Mouse (Mus musculus): ENCODE data around the gene Nrm.
A peak's percentile ranks its signal among the peaks of the same experiment; 100 is the strongest.

Gene Nrm

DNA sequence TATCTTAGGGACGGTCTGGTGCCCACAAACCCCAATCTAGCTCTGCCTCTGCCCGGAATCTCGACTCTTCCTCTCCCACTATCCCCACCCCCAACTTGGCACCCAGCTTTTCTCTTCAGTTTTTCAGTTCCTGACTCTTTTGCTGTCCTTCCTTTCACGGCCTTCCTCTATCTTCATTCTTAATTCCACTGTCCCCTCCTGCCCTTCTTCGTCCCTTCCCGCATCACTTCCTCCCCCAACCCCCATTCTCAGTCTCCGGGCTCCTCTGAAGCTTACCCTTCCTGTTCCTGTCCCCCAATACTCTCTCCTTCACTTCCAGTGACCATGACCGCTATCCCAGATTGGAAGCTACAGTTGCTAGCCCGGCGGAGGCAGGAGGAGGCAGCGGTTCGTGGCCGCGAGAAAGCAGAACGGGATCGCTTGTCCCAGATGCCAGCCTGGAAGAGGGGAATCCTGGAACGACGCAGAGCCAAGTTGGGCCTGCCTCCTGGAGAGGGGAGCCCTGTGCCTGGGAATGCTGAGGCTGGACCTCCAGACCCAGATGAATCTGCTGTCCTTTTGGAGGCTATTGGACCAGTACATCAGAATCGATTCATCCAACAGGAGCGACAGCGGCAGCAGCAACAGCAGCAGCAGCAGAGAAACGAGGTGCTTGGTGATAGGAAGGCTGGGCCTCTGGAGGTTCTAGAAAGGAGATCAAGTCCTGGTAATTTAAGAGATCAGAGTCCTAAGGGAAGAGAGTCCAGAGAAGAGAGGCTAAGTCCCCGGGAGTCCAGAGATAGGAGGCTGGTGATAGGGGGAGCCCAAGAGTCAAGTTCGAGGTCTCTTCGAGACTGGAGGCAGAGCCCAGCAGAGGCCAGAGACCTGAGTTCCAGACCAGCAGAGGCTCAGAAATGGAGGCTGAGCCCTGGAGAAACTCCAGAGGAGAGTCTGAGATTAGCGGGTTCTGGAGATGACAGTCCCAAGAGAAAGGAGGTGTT is 6.1 kb downstream of the Nrm start:
- DNase-seq (ENCODE audit: low spot score) = peak; percentile 58

DNA sequence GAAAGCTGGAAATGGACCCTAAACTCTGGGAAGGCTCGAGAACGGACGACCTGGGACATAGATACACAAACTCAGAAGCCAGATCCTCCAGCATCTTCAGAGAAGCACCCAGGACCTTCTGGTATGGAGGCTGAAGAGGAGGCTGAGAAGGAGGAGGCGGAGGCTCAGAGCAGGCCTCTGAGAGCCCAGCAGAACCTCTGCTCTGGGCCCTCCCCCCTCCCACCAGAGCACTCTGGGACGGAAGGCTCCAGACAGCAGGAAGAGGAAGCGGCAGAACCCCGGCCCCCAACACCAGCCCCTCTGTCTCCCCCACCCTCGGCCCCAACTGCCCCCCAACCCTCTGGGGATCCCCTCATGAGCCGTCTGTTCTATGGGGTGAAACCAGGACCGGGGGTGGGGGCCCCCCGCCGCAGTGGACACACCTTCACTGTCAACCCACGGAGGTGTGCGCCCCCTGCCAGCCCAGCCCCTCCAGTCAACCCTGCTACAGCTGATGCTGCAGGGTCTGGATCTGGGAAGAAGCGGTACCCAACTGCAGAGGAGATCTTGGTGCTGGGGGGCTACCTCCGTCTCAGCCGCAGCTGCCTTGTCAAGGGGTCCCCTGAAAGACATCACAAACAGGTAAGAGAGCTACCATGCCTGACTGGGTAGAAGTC is 7.2 kb downstream of the Nrm start:
- no peak for DNase-seq (ENCODE audit: low spot score)

DNA sequence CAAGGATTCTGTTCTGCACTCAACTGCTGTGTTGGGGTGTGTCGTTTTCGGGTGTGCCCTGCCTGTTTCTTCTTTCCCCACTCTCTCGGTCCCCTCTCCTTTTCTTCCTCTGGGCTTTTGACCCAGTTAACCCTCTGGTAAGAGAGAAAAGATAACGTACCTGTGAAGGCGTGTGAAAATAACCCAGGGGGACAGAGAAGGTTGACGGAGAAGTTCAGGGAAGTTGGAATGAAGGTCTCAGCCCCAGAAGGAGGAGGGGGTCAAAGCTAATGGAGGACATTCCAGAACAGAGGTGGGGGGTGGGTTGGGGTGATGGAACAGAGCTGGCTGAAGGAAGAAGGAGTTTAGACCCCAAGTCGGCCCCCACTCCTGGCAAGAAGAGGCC is 7.8 kb downstream of the Nrm start:
- DNase-seq (ENCODE audit: low spot score) = no peak

DNA sequence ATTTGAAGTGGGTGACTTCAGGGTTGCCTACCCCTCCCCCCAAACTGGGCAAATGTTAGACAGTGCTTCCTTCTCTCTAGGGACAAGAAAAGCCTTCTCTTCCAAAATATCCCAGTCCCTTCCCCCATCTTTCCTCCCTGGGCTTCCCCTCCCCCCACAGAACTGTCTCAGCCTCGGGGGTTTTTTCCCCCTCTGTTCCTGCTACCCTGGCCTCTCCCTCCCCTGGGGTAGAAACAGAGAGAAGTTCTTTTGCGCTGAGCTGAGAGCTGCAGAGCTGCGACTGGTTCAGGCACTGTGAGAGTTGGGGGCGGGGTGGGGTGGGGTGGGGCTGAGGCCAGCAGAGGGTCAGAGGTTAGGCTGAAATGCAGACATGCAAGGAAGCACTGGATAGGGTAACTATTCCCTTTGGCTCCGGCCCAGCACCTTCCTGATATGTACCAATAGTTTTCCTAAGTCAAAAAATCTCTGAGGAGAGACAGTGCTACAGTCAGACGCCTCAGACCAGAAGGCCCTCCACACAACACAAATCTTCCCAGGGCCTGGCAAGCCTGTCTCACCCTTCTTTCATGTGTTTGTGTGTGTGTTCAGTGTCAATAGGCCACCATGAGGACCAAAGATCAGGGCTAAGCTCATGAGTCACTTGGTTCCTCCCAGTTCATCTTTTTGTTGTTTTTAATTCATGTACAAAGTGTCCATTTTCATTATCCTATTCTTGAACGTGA is 8.4 kb downstream of the Nrm start:
- DNase-seq (ENCODE audit: low spot score) = peak; percentile 65

DNA sequence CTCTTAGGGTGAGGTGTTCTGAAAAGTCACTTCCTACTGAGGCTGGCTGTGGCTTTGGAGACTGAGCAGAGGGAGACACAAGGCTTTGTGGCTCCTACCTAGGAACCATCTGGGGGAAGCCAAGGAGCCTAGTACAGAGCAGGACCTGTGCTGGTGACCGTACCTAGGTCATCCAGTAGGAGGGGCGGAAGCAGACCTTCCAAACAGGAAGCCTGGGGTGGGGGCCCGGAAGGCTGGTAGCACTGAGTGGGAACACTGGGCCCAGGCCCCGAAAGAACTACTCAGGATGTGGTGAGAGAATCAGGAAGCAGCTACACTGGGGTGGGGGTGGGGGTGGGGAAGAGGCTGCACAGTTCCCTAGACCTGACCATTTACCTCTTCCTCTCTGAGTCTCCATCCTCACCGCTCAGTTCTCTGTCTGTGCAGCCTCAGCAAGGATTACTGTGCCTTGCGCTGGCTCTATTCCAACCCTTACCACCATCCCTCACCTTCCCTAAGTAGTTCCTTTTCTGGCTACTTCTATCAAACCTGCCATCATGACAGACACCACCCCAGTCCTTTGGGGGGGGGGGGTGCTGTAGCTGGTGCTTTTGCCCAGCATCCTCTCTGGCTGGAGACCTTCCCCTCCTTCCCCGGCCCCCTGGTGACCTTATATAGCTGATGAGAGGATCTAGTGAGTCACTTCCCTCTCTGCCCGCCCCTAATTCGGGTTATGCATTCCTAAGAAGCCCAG is 9.2 kb downstream of the Nrm start:
- DNase-seq (ENCODE audit: low spot score) = no peak

DNA sequence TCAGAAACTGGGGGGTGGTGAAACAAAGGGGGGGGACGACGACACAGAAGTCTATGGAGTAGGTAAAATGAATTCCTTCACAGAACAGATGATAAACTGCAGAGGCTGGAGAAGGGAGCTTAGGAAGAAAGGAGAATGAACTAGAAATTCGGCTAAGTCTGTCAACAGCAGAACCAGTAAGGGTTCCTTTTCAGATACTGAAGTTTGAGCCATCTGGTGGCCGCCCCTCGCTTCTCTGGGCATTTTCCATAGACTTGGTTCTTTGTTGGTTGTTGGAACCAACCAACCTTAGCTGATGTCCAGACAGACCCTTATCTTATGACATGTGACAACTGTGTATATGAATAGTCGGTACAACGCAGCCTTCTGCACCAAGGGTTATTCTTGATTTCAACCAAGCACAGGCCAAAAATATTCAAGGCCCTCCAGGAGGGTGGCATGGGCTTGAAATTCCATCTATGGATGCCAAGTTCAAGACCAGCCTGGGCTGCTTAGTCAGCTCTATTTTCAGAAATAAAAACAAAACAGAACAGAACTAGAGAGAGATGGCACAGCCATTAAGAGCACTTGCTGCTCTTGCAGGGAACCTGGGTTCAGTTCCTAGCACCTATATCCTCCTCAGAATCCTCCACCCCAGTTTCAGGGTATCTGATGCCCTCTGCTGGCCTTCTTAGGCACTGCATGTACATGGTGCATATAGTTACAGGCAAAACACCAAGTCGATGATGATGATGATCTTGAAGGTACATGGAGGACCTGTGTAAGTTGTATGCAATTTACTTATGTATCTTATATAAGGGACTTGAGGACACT is 10.0 kb downstream of the Nrm start:
- DNase-seq (ENCODE audit: low spot score) = peak; percentile 72

DNA sequence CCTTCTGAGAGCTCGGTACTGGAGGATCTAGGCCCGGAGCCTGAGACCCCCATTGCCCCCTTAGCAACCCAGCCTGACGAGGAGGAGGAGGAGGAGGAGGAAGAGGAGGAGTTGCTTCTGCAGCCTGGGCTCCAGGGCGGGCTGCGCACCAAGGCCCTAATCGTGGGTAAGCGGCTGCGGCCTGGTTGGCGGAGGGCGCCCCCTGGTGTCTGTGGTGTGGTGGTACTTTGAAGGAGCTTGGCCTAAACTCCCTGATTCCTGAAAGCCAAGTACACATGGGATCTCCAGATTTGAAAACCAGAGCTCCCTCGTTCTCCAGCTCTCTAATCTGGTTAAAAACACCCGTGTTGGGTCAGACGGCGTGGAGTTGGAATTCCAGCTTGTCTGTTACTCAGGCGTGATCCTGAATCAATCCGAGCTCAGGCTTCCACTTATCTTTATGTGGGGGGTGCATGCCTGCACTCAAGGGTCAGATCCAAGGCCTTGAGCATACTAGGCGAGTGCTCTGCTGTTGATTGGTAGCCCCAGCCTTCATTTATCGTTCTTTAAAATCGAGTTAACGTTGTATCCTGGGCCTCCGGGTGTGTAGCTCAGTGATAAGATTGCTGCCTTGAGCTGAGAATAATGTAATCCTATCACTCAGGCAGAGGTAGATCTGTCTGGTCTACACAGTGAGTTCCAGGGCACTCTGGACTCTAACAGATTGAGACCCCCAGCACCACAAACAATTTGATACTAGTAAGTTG is 12.8 kb downstream of the Nrm start:
- peak; percentile 96 for DNase-seq (ENCODE audit: low spot score)

DNA sequence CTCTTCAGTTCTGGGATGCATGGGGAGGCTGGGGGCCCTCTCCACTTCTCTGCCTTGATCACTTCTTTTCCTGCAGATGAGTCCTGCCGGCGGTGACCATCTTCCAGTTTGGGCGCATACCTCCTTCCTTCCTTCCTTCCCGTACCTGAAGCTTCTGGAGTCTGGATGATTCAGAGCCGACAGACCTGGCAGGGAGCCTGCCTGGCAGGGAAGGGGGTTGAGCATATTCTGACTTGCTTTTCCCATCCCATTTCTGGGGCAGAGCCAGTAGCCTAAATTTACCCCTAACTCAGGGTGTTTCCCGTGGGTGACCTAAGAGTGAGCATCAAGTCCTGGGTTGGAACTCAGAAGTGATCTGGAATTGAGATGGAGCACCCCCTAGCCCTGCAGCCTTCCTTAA is 13.6 kb downstream of the Nrm start:
- no peak for DNase-seq (ENCODE audit: low spot score)

DNA sequence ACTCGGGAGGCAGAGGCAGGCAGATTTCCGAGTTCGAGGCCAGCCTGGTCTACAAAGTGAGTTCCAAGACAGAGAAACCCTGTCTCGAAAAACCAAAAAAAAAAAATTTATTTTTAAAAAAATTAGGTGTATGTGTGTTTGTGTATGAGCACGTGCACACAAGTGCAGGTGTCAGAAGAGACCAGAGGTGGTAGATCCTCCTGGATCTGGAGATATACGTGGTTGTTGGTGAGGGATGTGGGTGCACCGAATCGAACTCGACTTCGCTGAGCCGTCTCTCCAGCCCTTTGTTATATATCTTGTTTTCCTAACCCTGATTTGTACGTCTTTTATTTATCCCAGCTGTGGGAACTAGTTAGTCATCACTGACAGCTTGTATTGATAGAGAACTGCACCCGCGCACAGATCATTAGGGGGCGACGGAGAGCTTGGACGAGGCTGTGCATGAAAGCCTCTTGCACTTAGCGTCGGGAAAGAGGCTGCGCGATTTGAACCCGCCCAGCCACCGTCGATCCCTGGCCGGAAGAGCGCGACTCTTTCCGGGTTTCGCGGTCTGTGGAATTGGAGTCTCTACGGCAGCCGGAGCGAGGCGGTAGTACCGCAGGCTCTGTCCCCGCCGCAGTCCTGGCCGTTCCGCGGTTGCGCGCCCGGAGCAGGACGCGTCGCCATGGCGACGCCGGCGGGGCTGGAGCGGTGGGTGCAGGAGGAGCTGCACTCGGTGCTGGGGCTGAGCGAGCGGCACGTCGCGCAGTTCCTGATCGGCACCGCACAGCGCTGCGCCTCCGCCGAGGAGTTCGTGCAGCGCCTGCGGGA is 18.3 kb downstream of the Nrm start, which contains the start of gene Dhx16:
Gene Dhx16 (plus strand): TSS at position 575 of the 813 bp plus-strand sequence.
- peak; percentile 98 for DNase-seq (ENCODE audit: low spot score)

DNA sequence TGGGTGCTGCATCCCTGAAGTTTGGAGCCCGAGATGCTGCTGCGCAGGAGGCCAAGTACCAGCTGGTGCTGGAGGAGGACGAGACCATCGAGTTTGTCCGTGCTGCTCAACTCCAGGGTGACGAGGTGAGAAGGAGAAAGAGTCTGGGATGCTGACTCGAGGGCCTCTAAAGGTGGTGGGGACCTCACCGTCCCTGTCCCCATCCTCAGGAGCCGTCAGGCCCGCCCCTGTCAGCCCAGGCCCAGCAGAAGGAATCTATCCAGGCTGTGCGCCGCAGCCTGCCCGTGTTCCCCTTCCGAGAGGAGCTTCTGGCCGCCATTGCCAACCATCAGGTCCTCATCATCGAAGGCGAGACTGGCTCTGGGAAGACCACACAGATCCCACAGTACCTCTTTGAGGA is 21.8 kb downstream of the Nrm start:
- no peak for DNase-seq (ENCODE audit: low spot score)

DNA sequence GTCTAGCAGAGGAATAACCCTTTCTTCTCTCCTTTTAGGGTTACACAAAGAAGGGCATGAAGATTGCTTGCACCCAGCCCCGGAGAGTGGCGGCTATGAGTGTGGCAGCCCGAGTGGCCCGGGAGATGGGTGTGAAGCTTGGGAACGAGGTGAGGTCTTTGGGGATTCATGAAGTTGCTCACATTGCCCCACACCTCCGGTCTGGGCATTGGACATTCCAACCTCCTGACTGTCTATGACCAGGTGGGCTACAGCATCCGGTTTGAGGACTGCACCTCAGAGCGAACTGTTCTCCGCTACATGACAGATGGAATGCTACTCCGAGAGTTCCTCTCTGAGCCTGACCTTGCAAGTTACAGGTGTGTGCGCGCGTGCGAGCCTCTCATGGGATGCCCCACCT is 22.7 kb downstream of the Nrm start:
- DNase-seq (ENCODE audit: low spot score) = no peak

DNA sequence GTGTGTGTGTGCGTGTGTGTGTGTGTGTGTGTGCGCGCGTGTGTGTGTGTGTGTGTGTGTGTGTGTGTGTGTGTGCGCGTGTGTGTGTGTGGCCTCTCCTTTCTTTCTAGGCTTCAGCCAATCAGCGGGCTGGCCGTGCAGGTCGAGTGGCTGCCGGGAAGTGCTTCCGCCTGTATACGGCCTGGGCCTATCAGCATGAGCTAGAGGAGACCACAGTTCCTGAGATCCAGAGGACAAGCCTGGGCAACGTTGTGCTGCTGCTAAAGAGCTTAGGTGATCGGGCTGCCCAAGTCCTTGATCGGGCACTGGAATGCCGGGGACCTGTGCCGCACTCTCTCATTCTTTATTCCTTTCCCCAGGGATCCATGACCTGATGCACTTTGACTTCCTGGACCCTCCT is 26.6 kb downstream of the Nrm start:
- no peak for DNase-seq (ENCODE audit: low spot score)

DNA sequence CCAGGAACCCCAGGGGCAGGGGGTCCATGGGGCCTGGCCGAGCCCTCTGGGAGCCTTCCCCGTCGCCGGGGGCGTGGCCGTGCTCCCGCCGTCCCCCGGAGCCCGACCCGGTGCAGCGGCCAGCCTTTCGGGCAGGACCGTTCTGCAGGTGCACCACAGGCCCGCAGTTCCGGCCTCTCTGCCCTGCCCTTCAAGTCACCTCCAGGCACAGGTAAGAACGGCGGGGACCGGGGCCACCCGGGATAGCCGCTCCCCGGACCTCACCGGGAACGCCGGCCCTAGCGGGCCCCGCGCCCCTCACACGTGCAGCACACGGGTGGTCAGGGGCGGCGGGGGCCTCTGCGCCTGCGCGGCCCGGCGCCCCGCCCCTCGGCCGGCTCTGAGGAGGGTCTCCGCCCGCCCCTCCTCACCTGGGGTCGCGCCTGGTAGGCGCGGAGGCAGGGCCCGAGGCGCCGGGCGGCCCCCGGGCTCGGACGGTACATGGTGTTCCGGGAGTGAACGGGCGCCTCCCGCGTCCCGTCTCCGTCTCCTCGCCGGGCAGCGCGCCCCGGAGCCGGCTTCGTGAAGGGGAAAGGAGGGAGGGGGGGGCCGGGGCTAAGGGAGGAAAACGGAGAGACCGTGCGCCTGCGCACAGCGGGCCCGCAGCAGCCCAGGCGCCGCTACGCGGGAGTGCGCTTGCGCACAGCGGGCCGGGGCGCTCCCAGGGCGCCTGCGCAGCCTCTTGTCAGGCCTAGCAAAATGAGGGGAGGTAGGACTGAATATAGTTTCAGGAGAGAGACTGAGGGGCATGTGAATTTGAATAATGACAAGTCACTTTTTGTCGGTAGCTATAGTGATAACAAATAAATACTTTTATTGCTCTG is 35.9 kb downstream of the Nrm start, which contains the start of gene 2310061I04Rik:
Gene 2310061I04Rik (minus strand): TSS at position 651 of the 863 bp plus-strand sequence.
- DNase-seq (ENCODE audit: low spot score) = peak; percentile 92

DNA sequence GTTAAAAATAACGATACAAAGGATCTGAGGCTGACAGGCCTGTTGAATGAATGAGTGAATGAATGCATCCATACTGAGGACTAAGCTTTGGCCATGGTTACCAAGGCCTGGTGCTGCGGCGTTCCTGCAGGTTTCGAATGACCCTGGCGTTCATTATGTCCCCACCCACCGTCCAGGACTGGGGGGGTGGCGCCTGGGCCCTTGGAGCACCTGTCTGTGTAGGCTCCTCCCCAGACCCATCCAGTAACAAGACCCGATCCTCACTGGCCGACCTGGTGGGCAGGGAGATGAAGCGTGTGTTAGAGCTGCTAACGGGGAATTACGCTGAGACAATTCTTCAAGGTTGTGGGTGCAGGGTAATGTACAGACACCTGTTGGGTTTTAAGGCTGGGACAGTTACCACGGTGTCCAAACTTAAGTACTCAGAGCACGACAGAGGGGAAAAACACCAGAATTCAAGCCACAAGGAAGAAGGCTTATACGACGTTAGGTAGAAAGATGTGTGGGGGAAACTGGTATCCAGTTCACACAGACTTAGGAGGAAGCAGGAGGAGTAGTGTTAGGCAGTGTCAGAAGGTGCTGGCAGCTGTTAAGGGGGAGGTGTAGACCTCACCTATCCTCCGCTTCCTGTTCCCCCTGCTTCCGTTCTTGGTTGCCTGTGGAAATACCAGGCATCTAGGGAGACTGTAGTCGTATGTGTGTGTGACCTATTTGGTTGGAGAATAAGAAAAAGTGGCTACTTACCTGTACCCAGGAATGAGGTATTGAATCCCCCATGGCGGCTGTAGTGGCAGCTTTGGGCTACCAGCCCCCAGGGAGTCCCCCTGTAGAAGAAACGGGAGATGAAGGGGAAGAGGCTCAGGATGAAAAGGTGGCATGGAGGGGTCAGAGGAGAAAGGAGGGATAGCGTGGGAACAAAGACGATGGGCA is 36.8 kb downstream of the Nrm start:
- no peak for DNase-seq (ENCODE audit: low spot score)

DNA sequence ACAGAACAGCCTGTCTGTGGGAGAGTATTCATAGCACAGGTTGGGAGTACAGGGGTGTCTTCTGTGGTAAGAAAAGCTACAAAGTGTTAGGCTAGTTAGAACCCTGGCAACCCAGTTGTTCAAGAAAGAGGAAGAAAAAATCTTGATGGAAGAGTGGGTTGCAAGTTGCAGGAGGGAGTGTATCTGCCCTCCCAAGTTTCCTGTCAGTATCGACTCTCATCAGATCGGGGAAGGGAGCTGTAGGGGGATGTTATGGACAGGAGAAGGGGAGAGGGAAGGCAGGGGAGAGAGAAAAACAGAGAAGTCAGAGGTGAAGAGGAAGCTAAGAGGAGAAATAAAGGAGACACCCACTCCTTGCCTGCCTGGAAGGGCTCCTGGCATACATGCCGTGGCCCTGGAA is 39.5 kb downstream of the Nrm start:
- DNase-seq (ENCODE audit: low spot score) = no peak

DNA sequence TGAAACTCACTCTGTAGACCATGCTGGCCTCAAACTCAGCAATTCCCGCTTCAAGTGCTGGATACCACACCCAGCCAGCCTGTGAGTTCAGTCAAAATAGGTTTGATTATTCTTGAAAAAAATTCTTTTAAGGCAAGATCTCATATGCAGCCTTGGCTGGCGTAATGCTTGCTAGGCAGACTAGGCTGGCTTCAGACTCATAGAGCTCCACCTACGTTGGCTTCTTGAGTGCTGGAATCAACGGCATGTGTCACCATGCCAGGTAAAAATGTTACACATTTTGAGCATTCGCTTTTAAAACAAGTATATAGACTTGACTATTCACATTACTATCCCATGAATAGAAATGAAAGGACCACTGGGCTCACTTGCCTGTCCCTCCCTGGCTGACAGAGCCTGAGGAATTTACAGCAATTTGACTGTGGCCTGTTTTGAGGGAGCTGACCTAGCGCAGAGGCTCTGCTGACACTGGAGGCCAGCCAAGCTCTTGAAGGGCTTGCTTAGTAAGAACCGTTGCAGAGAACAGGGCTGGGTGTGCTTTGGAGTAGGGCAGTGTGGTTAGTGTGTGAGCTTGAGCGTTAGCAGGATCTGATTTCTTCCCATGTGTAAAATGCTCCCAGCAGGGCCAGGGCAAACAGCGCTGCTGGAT is 42.3 kb downstream of the Nrm start:
- no peak for DNase-seq (ENCODE audit: low spot score)

DNA sequence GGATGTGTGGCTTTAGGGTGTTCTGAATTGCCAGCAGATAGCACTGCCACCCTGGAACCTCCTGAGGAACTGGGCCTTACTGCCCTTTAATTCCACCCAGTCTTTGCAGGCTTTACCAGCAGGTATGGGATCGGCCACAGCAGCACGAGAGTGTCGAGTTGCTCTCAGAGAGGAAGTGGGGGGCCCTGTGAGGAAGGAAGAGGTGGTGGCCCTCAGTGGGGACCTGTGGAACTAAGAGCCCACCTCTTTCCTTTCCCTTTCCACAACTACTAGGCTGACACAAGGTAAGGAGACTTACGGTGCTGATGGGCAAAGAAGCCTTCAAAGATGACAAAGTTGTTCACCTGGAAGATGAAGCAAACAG is 42.9 kb downstream of the Nrm start:
- DNase-seq (ENCODE audit: low spot score) = no peak

All from testis, postnatal 10 days (tissue).